Mouse (Mus musculus): ENCODE data around the gene Mc1r.
"Not testable (repeated sequence)": the region's sequence is repeated elsewhere in the genome, so short reads cannot be mapped to it uniquely, and the experiment has no call there.

Gene Mc1r

GRCm38 (mm10) chr8:123411246-123411645, 4.3 kb downstream of the Mc1r start, which contains the start of gene Tubb3:
Tubb3 (plus strand) TSS chr8:123411424.
- peak; percentile 32 to 43 for DNase-seq (ENCODE audit: low read depth in 2 of 2, low spot score in 2 of 2)

GRCm38 (mm10) chr8:123411781-123412327, 4.9 kb downstream of the Mc1r start:
- DNase-seq (ENCODE audit: low read depth in 2 of 2, low spot score in 2 of 2): no peak

- DNase-seq (ENCODE audit: low read depth in 2 of 2, low spot score in 2 of 2): peak in 1 of 2 experiments; percentile 37
Measured at GRCm38 (mm10) chr8:123412560-123413170, 5.8 kb downstream of the Mc1r start.

GRCm38 (mm10) chr8:123414255-123414654, 7.3 kb downstream of the Mc1r start:
- DNase-seq (ENCODE audit: low read depth in 2 of 2, low spot score in 2 of 2): no peak

GRCm38 (mm10) chr8:123414997-123415696, 8.2 kb downstream of the Mc1r start:
- not testable (repeated sequence) for DNase-seq (ENCODE audit: low read depth in 2 of 2, low spot score in 2 of 2)

GRCm38 (mm10) chr8:123415967-123416943, 9.3 kb downstream of the Mc1r start:
- peak in 1 of 2 experiments; percentile 39 for DNase-seq (ENCODE audit: low read depth in 2 of 2, low spot score in 2 of 2)

GRCm38 (mm10) chr8:123416944-123417555, 10.1 kb downstream of the Mc1r start:
- no peak for DNase-seq (ENCODE audit: low read depth in 2 of 2, low spot score in 2 of 2)

- DNase-seq (ENCODE audit: low read depth in 2 of 2, low spot score in 2 of 2): no peak
Measured at GRCm38 (mm10) chr8:123419711-123420110, 12.8 kb downstream of the Mc1r start.

- no peak for DNase-seq (ENCODE audit: low read depth in 2 of 2, low spot score in 2 of 2)
Measured at GRCm38 (mm10) chr8:123420525-123421281, 13.8 kb downstream of the Mc1r start.

- DNase-seq (ENCODE audit: low read depth in 2 of 2, low spot score in 2 of 2): no peak
Measured at GRCm38 (mm10) chr8:123421325-123421724, 14.4 kb downstream of the Mc1r start.

GRCm38 (mm10) chr8:123422056-123422780, 15.3 kb downstream of the Mc1r start:
- peak; percentile 44 to 66 for DNase-seq (ENCODE audit: low read depth in 2 of 2, low spot score in 2 of 2)

GRCm38 (mm10) chr8:123422781-123423159, 15.9 kb downstream of the Mc1r start:
- DNase-seq (ENCODE audit: low read depth in 2 of 2, low spot score in 2 of 2): no peak

GRCm38 (mm10) chr8:123423441-123423840, 16.5 kb downstream of the Mc1r start, which contains the start of gene Def8:
Def8 (plus strand) TSS chr8:123423527.
- no peak for DNase-seq (ENCODE audit: low read depth in 2 of 2, low spot score in 2 of 2)

GRCm38 (mm10) chr8:123426511-123427509, 19.9 kb downstream of the Mc1r start:
- no peak for DNase-seq (ENCODE audit: low read depth in 2 of 2, low spot score in 2 of 2)

GRCm38 (mm10) chr8:123427639-123428275, 20.9 kb downstream of the Mc1r start:
- DNase-seq (ENCODE audit: low read depth in 2 of 2, low spot score in 2 of 2): no peak

- no peak for DNase-seq (ENCODE audit: low read depth in 2 of 2, low spot score in 2 of 2)
Measured at GRCm38 (mm10) chr8:123428343-123428893, 21.5 kb downstream of the Mc1r start.
